Mouse (Mus musculus) limb, embryonic 13.5 days (tissue): ENCODE results near the gene Mvb12b. TPM values are rescaled to one million over a fixed set of nuclear protein-coding genes. Genes with fewer than 3 reads are reported as not detected.
"Not testable (repeated sequence)": the region's sequence is repeated elsewhere in the genome, so short reads cannot be mapped to it uniquely, and the experiment has no call there.

Experiments used
- ATAC-seq: fragments of 200-750 bp; cut with Nextera tagmentation; 2 replicates; pipeline ENCODE4 v1.8.0; 2017; ENCODE audit warnings: low read depth, moderate number of reproducible peaks, moderate TSS enrichment; ENCODE audit not compliant: low FRiP score
- H3K27ac ChIP-seq: fragments of 300-500 bp; sonication (generic); 2 replicates; pipeline ENCODE4 v1.5.1; 2015; ENCODE audit warnings: inconsistent platforms, mild to moderate bottlenecking, moderate library complexity
- H3K27me3 ChIP-seq: fragments of 300-500 bp; sonication (generic); 2 replicates; pipeline ENCODE4 v1.6.1; 2015; ENCODE audit warnings: mild to moderate bottlenecking, inconsistent platforms
- H3K36me3 ChIP-seq: fragments of 300-500 bp; sonication (generic); 2 replicates; pipeline ENCODE4 v1.6.1; 2015; ENCODE audit warnings: inconsistent platforms, mild to moderate bottlenecking, moderate library complexity
- H3K4me1 ChIP-seq: fragments of 300-500 bp; sonication (generic); 2 replicates; pipeline ENCODE4 v1.6.1; 2015; ENCODE audit warnings: inconsistent platforms
- H3K4me2 ChIP-seq: fragments of 300-500 bp; sonication (generic); replicated peaks from 2 replicates; pipeline ENCODE4 v1.6.1; 2015; ENCODE audit warnings: inconsistent platforms, mild to moderate bottlenecking, moderate library complexity
- H3K4me3 ChIP-seq: fragments of 300-500 bp; sonication (generic); 2 replicates; pipeline ENCODE4 v1.5.1; 2015; ENCODE audit warnings: moderate library complexity, mild to moderate bottlenecking, inconsistent platforms
- H3K9ac ChIP-seq: fragments of 300-500 bp; sonication (generic); 2 replicates; pipeline ENCODE4 v1.6.1; 2015; ENCODE audit warnings: mild to moderate bottlenecking, inconsistent platforms
- H3K9me3 ChIP-seq: fragments of 300-500 bp; sonication (generic); 2 replicates; pipeline ENCODE4 v1.6.1; 2016; ENCODE audit warnings: inconsistent platforms
- WGBS: fragments of 180-500 bp; shearing (Covaris S2); methylation state at CpG from one replicate; pipeline ENCODE4 v1.1.7; 2015; 5-methylcytosine and 5-hydroxymethylcytosine counted together
- polyA plus RNA-seq: library from polyadenylated mRNA; unstranded; fragments of >200 nt; fragmentation: Nextera tagmentation; extraction: Ambion mirVana; gene quantifications from 2 replicates; pipeline ENCODE4 v1.2.1, GENCODE M21; 2015

Gene Mvb12b
- polyA plus RNA-seq, 1 experiment from 2014 or later, result 22.6 TPM

DNA sequence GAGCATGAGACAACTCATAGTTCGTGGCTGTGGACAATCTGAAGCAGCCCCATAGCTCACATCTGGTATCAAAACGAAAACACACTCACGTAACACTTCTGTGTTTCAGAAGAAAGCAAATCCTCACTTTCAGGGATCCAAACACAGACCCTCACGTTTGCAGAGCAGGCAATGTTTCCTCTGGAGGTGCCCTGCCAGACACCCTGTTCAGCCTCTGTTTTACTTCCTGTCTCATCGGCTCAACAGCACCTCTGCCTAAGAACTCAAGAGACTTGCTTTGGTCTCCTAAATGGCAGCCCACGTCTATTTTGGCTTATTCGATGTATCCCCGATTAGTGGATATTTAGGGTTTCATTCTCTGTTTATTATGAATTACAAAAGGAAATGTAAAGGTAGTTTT is 27.3 kb upstream of the Mvb12b start:
- peaks cover 9% of the 10 kb centered on the region; the same call in 1 of the 2 replicates for H3K27me3 ChIP-seq
- H3K27ac ChIP-seq, result no peak overlapping the region
- WGBS, result 39% methylated on average over 8 of the region's 8 CpGs
- no peaks in the 10 kb centered on the region for H3K36me3 ChIP-seq
- no peak overlapping the region for H3K9ac ChIP-seq
- ATAC-seq, result no peak
- peaks cover 29% of the 10 kb centered on the region for H3K4me1 ChIP-seq
- H3K9me3 ChIP-seq, result 0 out of 2 replicates have a peak, but pooled peaks cover 3% of the 10 kb centered on the region
- no peak overlapping the region for H3K4me2 ChIP-seq
- no peak overlapping the region for H3K4me3 ChIP-seq

DNA sequence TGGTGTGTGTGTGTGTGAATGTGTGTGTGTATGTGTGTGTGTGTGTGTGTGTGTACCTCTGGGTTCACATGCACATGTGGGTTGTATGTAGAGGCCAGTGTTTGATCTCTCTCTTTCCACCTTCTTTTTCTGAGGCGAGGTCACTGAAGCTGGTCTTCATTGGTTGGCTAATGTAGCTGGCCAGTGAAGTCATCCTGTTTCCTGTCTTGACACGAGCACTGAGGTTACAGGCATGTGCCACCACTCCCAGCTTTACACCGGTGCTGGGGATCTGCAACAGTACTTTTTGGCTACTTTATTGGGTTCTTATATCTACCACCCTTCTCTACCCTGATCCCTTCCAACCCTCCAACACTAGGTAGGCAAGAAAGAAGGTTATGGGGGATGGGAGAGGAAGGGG is 26.6 kb upstream of the Mvb12b start:
- Histone ChIP-seq H3K4me1 (peaks cover 22% of the 10 kb centered on the region), H3K27me3 (peaks cover 9% of the 10 kb centered on the region; the same call in 1 of the 2 replicates), H3K4me2 (no peak overlapping the region), H3K9ac (no peak overlapping the region), H3K36me3 (no peaks in the 10 kb centered on the region), H3K4me3 (no peak overlapping the region), H3K27ac (no peak overlapping the region), H3K9me3 (0 out of 2 replicates have a peak, but pooled peaks cover 3% of the 10 kb centered on the region)
- WGBS, result 39% methylated on average over 3 of the region's 3 CpGs
- no peak for ATAC-seq

GRCm38 (mm10) chr2:33913598-33913997 is 25.9 kb upstream of the Mvb12b start:
- not testable (repeated sequence) for H3K9me3 ChIP-seq, H3K9ac ChIP-seq, H3K27ac ChIP-seq, ATAC-seq, H3K4me2 ChIP-seq, H3K27me3 ChIP-seq, H3K4me3 ChIP-seq, H3K36me3 ChIP-seq
- WGBS, result 80% methylated on average over 1 of the region's 1 CpGs
- peaks cover 17% of the 10 kb centered on the region for H3K4me1 ChIP-seq

- peaks cover 25% of the 10 kb centered on the region for H3K4me1 ChIP-seq
- H3K9ac ChIP-seq, result no peak overlapping the region
- ATAC-seq, result no peak
- H3K9me3 ChIP-seq, result 0 out of 2 replicates have a peak, but pooled peaks cover 3% of the 10 kb centered on the region
- no peak overlapping the region for H3K27ac ChIP-seq
- peaks cover 6% of the 10 kb centered on the region; the same call in 1 of the 2 replicates for H3K27me3 ChIP-seq
- no peak overlapping the region for H3K4me3 ChIP-seq
- H3K4me2 ChIP-seq, result no peak overlapping the region
- WGBS, result 82% methylated on average over 3 of the region's 3 CpGs
- H3K36me3 ChIP-seq, result no peaks in the 10 kb centered on the region
These were observed 25.0 kb upstream of the Mvb12b start for GRCm38 (mm10) chr2:33912741-33913140.

DNA sequence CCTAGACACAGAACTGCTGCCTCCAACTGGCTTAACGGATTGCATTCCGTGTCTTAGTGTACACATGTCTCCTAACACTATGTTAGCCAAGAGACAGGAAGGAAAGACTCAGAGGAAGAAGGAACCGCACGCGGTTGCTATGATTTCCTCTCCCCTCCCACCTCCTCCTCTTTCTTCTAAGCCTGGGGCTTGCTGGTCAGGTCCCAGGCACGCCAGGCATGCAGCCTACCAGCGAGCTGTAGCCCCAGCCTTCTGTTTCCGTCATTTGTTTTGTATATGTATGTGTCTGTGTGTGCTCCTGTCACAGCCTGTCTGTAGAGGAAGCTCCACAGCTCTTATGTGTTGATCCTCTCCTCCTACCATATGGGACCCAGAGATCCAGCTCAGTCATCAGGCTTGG is 20.6 kb upstream of the Mvb12b start:
- Histone ChIP-seq H3K4me1 (peaks cover 10% of the 10 kb centered on the region), H3K9me3 (peaks cover 3% of the 10 kb centered on the region; the same call in 1 of the 2 replicates), H3K9ac (no peak overlapping the region), H3K36me3 (no peaks in the 10 kb centered on the region), H3K27ac (peak overlapping the region; percentile 39; the same call in 1 of the 2 replicates), H3K4me2 (no peak overlapping the region), H3K27me3 (no peaks in the 10 kb centered on the region), H3K4me3 (no peak overlapping the region)
- 37% methylated on average over 8 of the region's 8 CpGs for WGBS
- ATAC-seq, result peak; percentile 32; the same call in 1 of the 2 replicates

GRCm38 (mm10) chr2:33907174-33907573 is 19.4 kb upstream of the Mvb12b start:
- no peak overlapping the region for H3K4me2 ChIP-seq
- H3K4me3 ChIP-seq, result no peak overlapping the region
- no peaks in the 10 kb centered on the region for H3K36me3 ChIP-seq
- H3K27me3 ChIP-seq, result no peaks in the 10 kb centered on the region
- no peak overlapping the region for H3K27ac ChIP-seq
- no peak for ATAC-seq
- 88% methylated on average over 6 of the region's 6 CpGs for WGBS
- peaks cover 10% of the 10 kb centered on the region for H3K4me1 ChIP-seq
- H3K9ac ChIP-seq, result no peak overlapping the region
- H3K9me3 ChIP-seq, result peaks cover 3% of the 10 kb centered on the region; the same call in 1 of the 2 replicates

DNA sequence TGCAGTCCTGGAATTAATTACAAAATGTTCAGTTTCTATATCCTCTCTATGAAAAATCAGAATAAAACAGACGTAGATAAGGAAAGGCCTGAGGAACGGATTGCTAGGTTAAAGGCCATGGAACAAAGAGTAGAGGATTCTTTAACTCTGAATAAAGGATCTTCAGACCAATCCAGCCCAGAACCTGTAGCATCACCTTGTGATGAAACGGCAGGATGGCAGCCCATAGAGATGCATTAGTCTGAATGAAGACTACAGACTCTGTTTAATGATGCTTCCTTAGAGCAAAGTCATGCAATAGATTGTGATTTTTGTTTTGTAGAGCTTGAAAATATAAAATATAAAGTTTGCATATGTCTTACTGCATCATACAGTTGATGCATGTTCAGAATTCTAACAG is 8.1 kb upstream of the Mvb12b start:
- peaks cover 5% of the 10 kb centered on the region; the same call in 1 of the 2 replicates for H3K9me3 ChIP-seq
- no peak overlapping the region for H3K4me2 ChIP-seq
- H3K4me1 ChIP-seq, result peaks cover 7% of the 10 kb centered on the region; the same call in 1 of the 2 replicates
- no peak overlapping the region for H3K27ac ChIP-seq
- ATAC-seq, result no peak
- no peak overlapping the region for H3K4me3 ChIP-seq
- WGBS, result 78% methylated on average over 3 of the region's 3 CpGs
- no peak overlapping the region for H3K9ac ChIP-seq
- H3K27me3 ChIP-seq, result no peaks in the 10 kb centered on the region
- H3K36me3 ChIP-seq, result no peaks in the 10 kb centered on the region

- Histone ChIP-seq H3K4me2 (no peak overlapping the region), H3K36me3 (no peaks in the 10 kb centered on the region), H3K27me3 (no peaks in the 10 kb centered on the region), H3K9me3 (peaks cover 6% of the 10 kb centered on the region; the same call in 1 of the 2 replicates), H3K27ac (no peak overlapping the region), H3K9ac (no peak overlapping the region), H3K4me1 (peaks cover 9% of the 10 kb centered on the region), H3K4me3 (no peak overlapping the region)
- ATAC-seq, result no peak
- WGBS, result 86% methylated on average over 3 of the region's 3 CpGs
These were observed 5.4 kb upstream of the Mvb12b start for GRCm38 (mm10) chr2:33893151-33893550.

GRCm38 (mm10) chr2:33892354-33892753 is 4.6 kb upstream of the Mvb12b start:
- Histone ChIP-seq H3K9me3 (peaks cover 6% of the 10 kb centered on the region; the same call in 1 of the 2 replicates), H3K4me1 (peaks cover 15% of the 10 kb centered on the region), H3K36me3 (no peaks in the 10 kb centered on the region), H3K4me3 (no peak overlapping the region), H3K27me3 (no peaks in the 10 kb centered on the region), H3K9ac (no peak overlapping the region), H3K27ac (no peak overlapping the region), H3K4me2 (no peak overlapping the region)
- no peak for ATAC-seq
- WGBS, result 66% methylated on average over 7 of the region's 7 CpGs

DNA sequence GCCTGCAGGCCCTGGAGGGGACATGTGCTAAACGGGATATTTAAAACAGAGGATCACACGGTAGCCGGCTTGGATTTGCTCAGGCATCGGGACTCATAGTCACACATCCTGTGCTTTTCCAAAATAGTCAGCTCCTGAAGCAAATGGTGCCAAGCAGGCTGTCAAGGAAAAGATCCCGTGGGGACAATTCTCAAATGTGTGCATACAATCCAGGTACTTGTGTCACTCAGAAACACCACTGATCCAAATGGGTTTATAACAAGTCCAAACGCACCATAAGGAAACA is 297 bp upstream of the Mvb12b start:
- peak overlapping the region; percentile 77 for H3K4me3 ChIP-seq
- H3K9ac ChIP-seq, result peak overlapping the region; percentile 93
- no peaks in the 10 kb centered on the region for H3K27me3 ChIP-seq
- peak overlapping the region; percentile 87 for H3K27ac ChIP-seq
- H3K36me3 ChIP-seq, result no peaks in the 10 kb centered on the region
- no peak for ATAC-seq
- peaks cover 3% of the 10 kb centered on the region; the same call in 1 of the 2 replicates for H3K9me3 ChIP-seq
- H3K4me1 ChIP-seq, result peaks cover 39% of the 10 kb centered on the region
- 37% methylated on average over 6 of the region's 6 CpGs for WGBS
- H3K4me2 ChIP-seq, result peak overlapping the region; percentile 86

DNA sequence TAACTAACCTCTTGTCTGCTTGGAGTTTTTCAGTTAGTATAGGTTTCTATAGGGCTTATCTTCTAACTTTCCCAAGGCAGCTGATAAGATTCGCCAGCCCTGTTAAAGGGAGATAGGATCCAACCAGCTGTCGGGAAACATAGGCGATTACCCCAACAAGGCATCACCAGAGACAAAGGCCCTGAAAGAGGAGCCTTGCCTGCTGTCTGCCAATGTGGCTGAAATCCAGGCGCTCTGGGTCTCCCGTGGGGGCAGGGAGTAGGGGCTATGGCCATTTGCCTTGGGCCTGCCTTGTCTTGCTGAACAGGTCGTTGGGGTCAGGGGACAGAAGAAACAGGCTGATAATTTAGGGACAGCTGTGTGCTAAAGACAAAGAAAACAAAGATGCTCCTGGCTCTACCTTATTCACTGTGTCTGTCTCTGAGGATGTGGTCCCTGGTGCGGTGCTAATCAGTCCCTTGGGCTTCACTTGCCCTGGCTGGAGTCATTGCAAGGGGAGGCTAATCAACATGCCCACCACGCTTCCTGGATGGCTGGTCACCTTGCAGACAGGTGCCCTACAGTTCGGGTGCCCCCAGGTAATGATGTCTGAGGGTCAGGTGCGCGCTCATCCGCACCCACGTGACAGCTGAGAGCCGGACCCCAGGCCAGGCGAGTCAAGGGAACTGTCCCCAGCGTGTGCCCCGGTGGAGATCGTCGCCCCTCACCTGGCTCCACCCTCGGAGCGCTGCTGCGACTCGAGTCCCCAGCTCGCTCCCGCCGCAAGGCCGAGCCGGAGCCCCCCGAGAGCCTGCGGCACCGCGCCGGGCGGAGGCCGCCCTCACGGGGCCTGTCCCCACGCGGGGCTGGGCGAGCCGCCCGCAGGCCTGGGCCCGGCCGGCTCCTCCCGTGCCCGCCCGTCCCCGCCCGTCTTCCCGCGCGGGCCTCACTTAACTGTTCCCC is 1.1 kb downstream of the Mvb12b start:
- Histone ChIP-seq H3K4me2 (peak overlapping the region; percentile 86), H3K4me3 (peak overlapping the region; percentile 77), H3K4me1 (peaks cover 39% of the 10 kb centered on the region), H3K27ac (peak overlapping the region; percentile 87), H3K9me3 (peaks cover 3% of the 10 kb centered on the region; the same call in 1 of the 2 replicates), H3K27me3 (no peaks in the 10 kb centered on the region), H3K36me3 (no peaks in the 10 kb centered on the region), H3K9ac (peak overlapping the region; percentile 93)
- WGBS, result 3% methylated on average over 38 of the region's 51 CpGs
- peak; percentile 57 for ATAC-seq

GRCm38 (mm10) chr2:33885264-33885651 is 2.5 kb downstream of the Mvb12b start:
- Histone ChIP-seq H3K27me3 (no peaks in the 10 kb centered on the region), H3K27ac (no peak overlapping the region), H3K4me1 (peaks cover 41% of the 10 kb centered on the region), H3K9me3 (no peaks in the 10 kb centered on the region), H3K9ac (no peak overlapping the region), H3K4me3 (no peak overlapping the region), H3K4me2 (peak overlapping the region; percentile 86), H3K36me3 (no peaks in the 10 kb centered on the region)
- WGBS, result 76% methylated on average over 3 of the region's 3 CpGs
- no peak for ATAC-seq
